Mouse (Mus musculus): Measurements from ENCODE around the gene Bmper.

Bmper gene

DNA sequence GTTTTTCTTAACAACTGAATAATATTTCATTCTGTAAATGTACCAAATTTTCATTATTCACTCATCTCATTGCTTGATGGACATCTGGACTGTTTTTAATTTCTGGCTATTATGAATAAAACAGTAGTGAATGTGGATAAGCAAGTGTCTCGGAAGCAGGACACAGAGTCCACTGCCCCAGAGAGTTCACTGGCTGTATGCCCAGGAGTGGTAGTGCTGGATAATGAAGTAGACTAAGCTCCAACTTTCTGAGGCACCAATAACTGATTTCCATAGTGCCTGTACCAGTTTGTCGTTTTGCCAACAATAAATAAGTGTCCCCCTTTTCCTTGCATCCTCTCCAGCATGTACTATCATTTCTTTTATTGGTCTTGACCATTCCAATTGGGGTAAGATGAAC is 190.1 kb downstream of the Bmper start:
- in situ Hi-C loops (cut with MboI; ENCODE audit: unreplicated experiment in 2 of 2) = no loop called here

DNA sequence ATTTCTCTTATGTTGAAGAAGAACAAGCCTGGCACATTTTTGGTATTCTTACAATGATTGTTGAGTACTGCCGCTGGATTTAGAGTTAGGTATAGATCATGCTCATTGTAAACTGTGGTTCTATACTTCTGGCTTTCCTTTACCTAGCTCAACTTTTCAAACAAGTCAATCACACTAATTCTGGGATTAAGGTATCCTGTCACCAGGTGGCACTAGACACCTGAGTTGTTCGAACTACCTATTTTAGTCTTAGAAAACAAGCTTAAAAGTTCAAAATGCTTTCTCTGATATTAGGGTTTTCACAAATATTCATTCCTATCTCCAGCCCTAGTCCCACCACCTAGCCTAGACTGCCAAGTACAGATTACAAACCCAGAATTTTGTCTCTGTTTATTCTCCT is 196.2 kb downstream of the Bmper start:
- in situ Hi-C loops (cut with MboI; ENCODE audit: unreplicated experiment in 2 of 2) = no loop called here

DNA sequence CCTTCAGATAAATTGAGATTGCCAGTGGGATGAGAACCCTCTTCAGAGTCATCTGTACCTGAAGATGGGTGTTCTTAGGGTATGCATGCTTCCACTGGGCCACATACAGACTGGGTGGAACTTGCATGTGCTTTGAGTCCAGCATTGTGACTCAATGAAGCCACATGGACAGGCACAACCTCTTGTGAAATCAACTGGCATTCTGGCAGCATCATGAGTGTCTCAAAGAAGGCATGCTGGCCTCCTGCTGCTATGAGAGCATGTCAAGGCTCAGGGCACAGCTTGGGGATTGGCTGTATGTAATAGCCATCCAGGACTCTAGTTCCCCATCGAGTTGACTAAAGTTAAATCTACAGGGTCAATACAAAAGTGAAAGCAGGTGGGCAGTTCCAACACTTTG is 200.9 kb downstream of the Bmper start:
- in situ Hi-C loops (cut with MboI; ENCODE audit: unreplicated experiment in 2 of 2) = no loop called here

DNA sequence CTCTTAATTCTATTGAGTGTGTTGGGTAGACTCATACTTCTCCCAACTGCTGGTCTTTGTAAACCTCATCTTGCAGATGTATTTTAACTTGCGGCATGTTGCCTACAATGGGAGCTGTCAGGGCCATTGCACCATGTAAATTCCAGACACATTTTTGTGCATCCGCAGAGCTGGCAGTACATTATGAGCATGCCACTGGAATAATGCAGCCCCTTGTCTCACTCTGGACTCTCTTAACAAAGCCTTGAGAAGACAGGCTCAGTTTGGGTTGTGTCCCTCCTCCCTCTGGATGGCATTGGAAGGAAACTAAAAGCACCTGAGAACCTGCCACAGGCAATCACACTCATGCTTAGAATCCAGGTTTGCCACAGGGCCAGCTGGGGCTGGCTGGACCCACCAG is 209.8 kb downstream of the Bmper start:
- in situ Hi-C loops (cut with MboI; ENCODE audit: unreplicated experiment in 2 of 2) = no loop called here

DNA sequence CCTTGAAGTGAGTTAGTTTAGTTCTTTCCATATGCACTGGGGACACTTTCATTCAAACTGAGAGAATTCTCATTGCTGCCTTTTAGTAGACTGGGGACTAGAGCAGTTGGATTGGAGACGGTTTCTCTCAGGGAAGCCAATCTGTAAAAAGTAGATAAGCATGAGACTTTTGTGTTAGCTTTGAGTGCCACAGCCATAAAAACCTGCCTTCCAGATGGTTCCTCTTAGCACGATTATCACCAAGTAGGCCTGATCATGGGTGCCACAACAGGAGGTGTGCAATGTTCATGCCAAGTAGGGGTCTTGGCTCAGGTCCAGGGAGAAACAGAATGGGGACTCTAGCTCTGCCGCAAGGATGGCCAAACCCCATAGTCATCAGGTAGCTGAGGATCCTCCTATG is 210.4 kb downstream of the Bmper start:
- in situ Hi-C loops (cut with MboI; ENCODE audit: unreplicated experiment in 2 of 2) = no loop called here

DNA sequence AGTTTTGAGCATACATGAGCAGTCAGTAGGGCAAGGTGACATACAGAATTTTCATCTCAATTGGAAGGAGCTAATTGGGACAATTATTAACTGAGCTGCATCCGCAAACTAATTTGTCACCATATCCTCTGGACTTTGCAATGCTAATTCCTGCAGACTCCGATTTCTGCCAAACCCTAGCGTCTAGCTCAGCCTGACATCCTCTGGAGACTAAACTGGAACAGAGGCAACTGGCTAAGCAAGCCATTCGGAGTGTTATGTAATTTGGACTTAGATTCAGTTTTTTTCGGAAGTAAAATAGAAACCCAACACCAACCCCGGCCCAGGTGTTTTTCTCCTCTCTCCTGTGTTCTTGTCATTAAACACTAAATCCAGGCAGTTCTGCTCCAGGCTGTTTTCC is 213.9 kb downstream of the Bmper start:
- in situ Hi-C loops (cut with MboI; ENCODE audit: unreplicated experiment in 2 of 2) = no loop called here

DNA sequence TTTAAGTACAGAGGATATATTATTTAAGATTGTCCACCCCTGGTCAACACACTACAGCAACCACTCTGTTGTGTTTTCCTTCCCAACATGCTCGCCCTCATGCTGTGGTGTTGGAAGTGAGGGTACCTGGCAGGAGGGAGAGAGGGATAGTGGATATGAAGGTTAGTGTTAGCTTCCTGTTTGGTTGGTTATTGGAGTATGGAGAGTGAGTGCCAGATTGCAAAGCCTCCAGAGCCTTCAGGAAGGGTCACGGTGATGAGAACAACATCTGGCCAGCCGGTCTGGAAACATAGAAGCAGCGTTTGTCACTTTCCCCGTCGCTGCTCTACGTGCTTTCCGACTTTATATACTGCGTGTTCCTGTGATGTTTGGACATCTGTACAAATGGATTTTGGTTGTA is 215.8 kb downstream of the Bmper start:
- in situ Hi-C loops (cut with MboI; ENCODE audit: unreplicated experiment in 2 of 2) = no loop called here

DNA sequence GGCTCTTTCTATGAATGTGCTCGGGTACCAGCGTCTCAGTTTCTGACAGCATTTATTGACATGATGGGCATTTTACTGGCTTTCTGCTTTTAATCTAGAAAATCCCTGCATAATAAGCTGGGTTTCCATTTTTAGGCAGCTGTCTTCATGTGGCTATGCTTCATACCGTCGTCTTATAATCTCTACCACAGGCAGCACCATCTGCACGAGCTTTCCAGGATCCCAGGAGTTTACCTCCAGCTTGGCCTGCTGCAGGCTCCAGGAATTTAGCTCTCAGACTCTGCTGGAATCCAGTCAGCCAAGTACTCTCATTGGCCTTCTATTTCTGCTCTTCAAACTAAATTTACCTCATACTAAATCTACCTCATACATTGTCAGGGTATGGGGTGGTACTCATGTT is 219.3 kb downstream of the Bmper start:
- in situ Hi-C loops (cut with MboI; ENCODE audit: unreplicated experiment in 2 of 2) = no loop called here

DNA sequence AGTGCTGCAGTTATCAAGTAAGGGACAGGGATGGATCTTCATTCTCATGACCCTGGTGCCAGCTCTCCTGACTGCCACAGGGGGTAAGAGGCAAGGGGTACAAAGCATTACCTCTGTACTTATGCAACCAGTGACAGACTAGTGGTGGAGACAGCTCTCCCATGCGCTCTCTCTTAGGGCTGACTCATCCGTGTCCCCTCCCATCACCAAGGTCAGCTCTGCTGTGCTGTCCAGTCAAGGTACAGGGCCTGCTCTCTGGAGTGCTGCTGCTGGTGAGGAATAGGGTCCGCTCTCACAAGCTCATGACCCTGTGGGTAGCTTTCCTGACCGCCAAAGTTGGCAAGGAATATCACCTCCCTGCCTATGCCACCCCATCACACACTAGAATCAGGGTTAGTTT is 222.1 kb downstream of the Bmper start:
- in situ Hi-C loops (cut with MboI; ENCODE audit: unreplicated experiment in 2 of 2) = no loop called here

DNA sequence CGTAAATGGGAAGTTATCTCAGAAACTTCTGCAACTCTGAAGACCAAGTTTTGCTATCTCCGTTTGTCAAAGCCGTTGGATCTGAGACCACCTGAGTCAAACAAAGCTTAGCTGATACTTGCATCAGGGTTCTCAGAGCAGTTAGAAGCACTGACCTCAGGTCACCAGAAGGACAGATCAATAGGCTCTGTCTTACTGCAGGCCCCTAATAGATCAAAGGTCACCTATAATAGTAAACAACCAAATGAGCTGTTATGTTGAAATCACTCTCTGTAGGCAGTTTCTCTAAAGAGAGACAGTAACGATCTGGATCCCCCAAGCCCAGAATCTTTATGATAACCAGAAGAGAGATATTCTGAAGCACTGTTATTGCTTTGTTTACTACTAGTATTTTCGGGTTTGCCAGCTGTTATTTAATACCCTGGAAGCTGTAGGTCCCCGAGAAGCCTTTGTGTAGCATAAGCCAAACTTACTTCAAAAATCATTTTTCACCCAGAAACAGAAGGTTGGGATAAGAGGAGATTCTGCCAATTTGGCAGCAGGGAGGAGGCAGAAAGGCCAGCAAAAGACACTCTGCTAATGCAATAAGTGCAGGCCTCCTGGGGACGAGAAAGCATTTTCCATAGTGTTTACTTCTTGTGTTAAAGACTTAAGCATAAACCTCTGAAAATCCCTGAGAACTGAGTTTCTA is 224.5 kb downstream of the Bmper start:
- in situ Hi-C loops (cut with MboI; ENCODE audit: unreplicated experiment in 2 of 2) = no loop called here

DNA sequence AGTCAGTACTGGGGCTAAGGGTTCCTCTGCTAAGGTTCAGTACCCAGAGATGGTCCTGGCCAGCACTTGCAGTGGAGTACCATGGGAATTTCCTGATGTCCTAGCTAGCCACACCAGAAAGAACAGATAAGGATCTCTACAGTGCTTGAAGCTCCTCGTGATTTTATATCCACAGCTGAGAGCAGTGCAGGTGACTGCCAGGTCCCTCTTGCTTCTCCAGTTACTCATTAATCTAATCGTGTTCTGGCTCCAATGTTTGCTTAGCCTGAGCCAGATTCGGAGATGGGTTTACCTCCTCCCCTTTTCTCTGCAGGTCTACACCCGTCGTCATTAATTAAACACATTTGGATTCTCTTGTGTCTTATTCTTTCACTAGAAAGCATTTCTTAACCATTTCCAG is 230.4 kb downstream of the Bmper start:
- in situ Hi-C loops (cut with MboI; ENCODE audit: unreplicated experiment in 2 of 2) = no loop called here

DNA sequence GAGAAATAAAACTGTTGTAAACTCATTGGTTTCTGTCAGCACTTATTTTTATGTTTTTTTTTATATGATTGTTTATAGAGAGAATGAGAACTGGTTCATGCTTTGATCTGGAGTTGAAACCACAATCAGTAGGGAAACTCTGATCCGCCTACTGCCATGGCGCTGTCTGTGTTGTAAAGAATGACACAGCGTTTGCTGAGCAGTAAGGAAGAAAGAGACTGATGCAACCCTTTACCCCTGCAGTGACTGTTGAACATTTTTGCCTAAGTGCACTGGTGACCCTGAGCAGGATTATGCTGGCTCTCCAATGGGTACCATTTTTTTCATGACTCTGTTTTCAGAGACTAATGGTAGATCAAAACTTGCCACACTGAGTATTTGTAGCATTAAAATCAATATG is 234.3 kb downstream of the Bmper start:
- in situ Hi-C loops (cut with MboI; ENCODE audit: unreplicated experiment in 2 of 2) = no loop called here

DNA sequence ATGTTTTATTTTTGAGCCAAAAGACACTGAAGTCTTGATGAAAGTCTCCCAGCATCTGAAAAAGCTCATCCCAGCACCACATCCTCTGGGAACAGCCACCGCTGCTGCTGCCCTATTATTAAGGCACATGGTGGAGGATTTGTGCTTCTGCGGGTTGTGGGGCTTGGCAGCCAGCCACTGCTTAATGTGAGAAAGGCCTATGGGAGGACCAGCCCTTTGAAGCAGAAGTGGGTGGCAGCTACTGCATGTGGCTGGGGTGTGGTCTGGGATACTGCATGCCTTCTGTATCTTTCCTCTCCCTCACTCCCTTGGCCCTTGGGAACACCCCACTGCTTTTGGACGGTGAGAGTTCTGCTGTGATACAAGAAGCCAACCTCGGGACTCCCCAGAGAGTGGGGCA is 237.8 kb downstream of the Bmper start:
- in situ Hi-C loops (cut with MboI; ENCODE audit: unreplicated experiment in 2 of 2) = no loop called here

DNA sequence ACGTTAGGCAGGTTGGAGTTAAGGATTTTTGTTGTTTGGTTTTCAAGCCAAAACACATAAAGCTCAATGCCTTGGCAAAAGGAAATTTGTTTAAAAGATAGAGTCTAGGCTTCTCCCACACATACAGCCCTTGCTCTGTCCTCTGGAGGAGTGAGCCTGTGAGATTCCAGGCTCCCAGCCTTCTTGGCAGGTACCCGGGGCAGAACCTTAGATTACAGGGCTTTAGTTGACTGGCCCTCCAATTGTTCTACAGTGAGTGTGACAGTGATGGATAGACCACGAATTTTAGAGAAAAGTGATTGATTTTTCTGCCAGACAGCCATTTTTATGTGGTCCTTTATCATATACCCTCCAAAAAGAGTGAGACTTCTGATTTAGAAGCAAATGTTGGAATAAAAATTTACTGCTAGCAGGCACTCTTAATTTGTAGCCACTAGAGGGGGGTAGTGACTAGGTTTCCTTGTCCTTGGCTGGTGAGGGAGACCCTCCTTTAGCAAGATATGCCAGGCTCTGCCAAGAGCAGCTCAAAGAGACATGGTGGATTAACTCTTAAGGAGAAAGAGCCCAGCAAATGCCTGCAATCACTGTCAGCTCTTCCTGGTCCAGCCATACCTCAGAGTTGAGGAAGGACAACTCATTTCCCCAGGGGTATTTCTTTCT is 240.2 kb downstream of the Bmper start:
- in situ Hi-C loops (cut with MboI; ENCODE audit: unreplicated experiment in 2 of 2) = no loop called here

DNA sequence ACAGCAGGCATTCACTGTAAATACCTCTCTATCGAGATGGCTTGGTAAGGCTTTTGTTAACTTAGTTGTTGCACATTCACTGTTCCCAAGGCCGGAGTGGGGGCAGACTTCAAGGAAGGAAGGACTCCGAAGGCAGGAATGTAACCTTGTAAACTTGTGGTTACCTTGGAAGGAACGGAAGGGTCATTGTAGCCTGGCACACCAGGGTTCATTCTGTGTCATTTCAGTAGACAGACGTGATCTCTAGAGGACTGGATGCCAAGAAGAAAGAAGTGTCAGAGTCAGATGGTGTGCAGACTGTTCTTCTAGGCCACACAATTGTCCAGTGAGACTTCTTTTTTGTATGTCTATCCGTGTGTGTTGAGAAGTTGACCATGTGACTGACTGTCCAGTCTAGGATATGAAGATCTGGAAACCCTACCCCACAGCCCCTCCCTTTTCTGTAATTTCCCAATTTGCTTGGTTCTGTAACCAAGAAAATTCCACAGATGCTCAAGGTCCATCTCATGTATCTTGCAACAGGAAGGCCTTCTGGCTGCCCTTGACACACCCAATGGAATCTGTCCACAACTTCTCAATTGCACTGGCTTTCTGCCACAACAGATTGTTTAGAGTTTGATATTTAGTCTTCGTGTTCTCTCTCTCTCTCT is 242.2 kb downstream of the Bmper start:
- in situ Hi-C loops (cut with MboI; ENCODE audit: unreplicated experiment in 2 of 2) = no loop called here

DNA sequence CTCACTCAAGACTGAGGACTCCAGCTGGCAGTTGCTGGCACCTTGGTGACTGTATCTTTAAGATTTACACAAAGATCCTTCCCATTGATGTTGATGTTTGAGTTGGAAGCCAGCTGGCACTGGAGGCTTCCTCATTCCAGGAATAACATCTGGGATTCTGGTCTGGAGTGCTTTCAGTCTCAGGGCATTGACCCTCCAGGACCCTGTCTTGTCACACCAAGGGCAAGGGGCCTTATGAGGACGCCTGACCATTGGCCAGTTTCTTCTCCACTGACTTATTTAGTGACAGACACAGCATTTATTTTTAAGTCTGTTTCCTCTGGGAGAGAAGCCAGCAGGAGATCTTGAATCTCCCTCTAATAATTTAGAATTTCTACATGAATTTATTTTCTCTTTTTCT is 247.0 kb downstream of the Bmper start:
- in situ Hi-C loops (cut with MboI; ENCODE audit: unreplicated experiment in 2 of 2) = no loop called here

DNA sequence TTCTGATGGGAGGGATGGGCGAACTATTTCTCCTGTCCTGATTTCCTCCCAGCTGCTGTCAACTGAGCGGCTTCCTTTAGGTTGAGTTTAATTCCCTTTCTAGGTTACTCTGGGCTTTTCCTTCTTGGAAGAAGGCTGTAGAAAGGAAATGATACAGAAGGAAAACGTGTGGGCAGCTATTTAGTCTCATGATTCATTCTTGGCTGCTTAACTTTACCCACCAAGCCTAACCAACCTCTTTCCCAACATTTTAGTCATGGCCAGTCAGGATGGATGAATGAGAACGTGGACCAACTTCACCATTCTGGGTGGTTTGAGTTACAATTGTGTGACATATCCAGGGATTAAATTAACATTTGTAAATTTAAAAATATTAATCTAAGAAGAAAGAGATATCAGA is 263.0 kb downstream of the Bmper start:
- in situ Hi-C loops (cut with MboI; ENCODE audit: unreplicated experiment in 2 of 2) = no loop called here

DNA sequence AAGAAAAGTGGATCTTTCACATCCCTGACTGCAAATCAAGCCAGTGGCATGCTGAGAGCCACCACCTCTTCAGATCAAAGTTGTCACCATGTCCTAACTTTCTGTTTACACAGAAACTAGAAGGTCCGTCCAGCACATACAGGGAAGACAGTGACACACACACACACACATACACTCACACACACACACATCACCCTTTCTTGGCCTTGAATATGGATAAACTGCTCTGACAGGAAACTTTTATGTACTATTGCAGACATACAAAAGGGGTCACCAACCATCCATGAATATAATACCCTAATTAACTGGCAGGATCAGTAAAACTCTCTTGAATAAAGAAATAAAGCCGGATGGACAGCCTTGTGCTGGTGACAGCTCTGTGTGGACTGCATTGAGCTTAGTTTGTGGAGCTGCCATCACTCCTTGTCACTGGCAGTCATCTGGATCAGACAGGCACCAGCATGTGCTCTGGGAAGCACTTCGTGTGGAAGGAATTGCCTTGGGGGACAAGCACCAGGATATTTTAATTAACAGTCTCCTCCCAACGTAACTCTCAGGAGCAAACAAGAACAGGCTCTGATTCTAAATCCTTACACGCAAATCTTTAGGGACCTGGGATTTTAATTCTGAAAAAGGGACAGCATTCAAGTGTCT is 264.0 kb downstream of the Bmper start:
- in situ Hi-C loops (cut with MboI; ENCODE audit: unreplicated experiment in 2 of 2) = no loop called here

DNA sequence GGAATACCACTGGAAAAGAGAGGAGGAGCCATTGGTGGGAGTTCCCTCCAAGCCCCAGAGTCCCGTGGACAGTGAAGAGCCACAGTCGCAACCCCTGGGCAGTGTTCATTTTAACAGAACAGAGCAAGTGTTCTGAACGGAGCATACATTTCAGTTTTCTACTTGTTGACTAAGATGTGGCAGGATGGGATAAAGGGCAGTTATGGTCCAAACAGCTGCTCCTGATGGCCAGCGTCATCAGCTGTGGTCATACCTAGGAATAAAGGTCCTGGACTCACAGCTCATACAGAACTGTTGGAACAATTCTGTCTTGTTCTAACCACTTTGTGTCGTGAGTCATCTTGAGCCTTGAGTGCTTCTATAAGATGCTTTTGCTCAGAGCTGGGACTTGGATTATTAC is 265.4 kb downstream of the Bmper start:
- in situ Hi-C loops (cut with MboI; ENCODE audit: unreplicated experiment in 2 of 2) = no loop called here

DNA sequence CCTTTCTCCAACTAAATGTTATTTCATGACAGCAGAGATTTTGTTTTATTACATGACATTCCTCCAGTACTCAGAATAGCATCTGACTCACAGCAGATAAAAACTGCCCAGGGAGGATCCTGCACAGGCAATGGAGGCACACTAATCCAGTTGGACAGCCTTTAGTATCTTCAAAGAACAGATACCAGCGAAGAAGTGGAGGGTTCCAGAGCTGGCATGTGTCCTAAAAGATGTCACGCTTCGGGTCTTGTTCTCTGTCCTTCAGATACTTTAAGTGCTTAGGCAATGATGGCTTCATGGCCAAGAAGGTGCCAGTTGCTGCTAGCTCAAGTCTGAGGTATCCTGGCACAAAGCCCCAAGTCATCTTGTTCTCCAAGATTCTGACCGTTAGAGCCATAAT is 272.5 kb downstream of the Bmper start:
- in situ Hi-C loops (cut with MboI; ENCODE audit: unreplicated experiment in 2 of 2) = no loop called here

DNA sequence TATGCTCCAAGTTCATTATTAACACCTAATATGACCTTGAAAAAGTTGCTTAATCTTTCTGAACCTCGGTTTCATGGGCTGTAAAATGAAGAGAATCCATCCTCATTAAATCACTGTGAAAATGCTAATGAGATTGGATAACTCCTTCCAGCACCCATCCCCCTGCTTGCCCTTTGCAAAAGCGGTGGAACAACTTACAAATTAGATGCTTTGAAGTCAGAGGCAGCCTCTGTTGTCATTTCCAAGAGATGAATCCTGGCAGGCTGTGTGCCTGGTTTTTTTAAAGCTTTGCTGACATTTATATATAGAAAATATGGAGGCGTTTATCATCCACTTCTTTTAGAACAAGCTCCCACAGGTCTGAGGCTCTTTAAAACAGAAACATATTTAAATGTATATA is 274.8 kb downstream of the Bmper start:
- in situ Hi-C loops (cut with MboI; ENCODE audit: unreplicated experiment in 2 of 2) = no loop called here

DNA sequence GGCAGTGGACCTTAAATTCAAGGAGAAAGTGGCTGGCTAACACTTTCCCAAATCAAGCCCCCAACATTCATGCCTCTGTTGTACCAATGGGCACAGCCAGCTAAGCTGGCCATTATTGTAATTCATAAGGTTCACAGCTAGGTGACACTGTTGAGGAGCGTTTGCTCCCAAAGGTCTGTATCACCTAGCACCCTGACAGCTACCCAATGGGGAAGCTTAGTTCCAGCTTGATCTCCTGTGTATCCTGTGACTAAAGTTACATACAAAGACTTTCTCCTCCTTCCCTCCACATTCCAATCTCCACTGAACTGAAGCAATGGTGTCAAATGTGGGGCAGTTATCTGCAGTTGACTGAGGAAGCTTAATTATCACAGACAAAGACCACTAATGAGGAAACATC is 311.0 kb downstream of the Bmper start:
- in situ Hi-C loops (cut with MboI; ENCODE audit: unreplicated experiment in 2 of 2) = no loop called here

All from v-Abl transformed pro-B cells (cell line).